Mouse (Mus musculus) frontal cortex, postnatal 36 days (tissue): Measurements from ENCODE around the gene Qprt.

ENCODE experiments used
- DNase-seq, 2 experiments: peaks; one replicate each; pipeline ENCODE4 v3.0.0; 2022; ENCODE audit warnings: low spot score in 2 of 2

The Qprt gene

GRCm38 (mm10) chr7:127133125-127133524 lies 11.1 kb upstream of the Qprt start:
- no peak for DNase-seq

GRCm38 (mm10) chr7:127129638-127130037 lies 7.6 kb upstream of the Qprt start:
- peak; percentile 53 to 67 for DNase-seq

- DNase-seq: no peak
Measured at GRCm38 (mm10) chr7:127121061-127121910, 740 bp downstream of the Qprt start.

- no peak for DNase-seq
Measured at GRCm38 (mm10) chr7:127118671-127119445, 3.2 kb downstream of the Qprt start.

GRCm38 (mm10) chr7:127117948-127118347 lies 4.1 kb downstream of the Qprt start:
- DNase-seq: no peak

- peak in 1 of 2 experiments; percentile 43 for DNase-seq
Measured at GRCm38 (mm10) chr7:127116331-127116935, 5.6 kb downstream of the Qprt start.

- DNase-seq: no peak
Measured at GRCm38 (mm10) chr7:127114920-127115319, 7.1 kb downstream of the Qprt start.

GRCm38 (mm10) chr7:127113614-127114259 lies 8.3 kb downstream of the Qprt start:
- no peak for DNase-seq

- no peak for DNase-seq
Measured at GRCm38 (mm10) chr7:127112921-127113597, 9.0 kb downstream of the Qprt start.

GRCm38 (mm10) chr7:127112251-127112841 lies 9.7 kb downstream of the Qprt start:
- DNase-seq: peak; percentile 32 to 50

GRCm38 (mm10) chr7:127111461-127111860 lies 10.6 kb downstream of the Qprt start:
- peak in 1 of 2 experiments; percentile 25 for DNase-seq

GRCm38 (mm10) chr7:127110239-127111007 lies 11.6 kb downstream of the Qprt start:
- peak; percentile 79 to 82 for DNase-seq

- no peak for DNase-seq
Measured at GRCm38 (mm10) chr7:127105551-127105950, 16.5 kb downstream of the Qprt start.

GRCm38 (mm10) chr7:127104560-127105332 lies 17.3 kb downstream of the Qprt start:
- DNase-seq: peak; percentile 76 to 87

GRCm38 (mm10) chr7:127103960-127104359 lies 18.1 kb downstream of the Qprt start:
- DNase-seq: no peak

GRCm38 (mm10) chr7:127102148-127102547 lies 19.9 kb downstream of the Qprt start:
- no peak for DNase-seq

GRCm38 (mm10) chr7:127101451-127102016 lies 20.5 kb downstream of the Qprt start:
- no peak for DNase-seq

GRCm38 (mm10) chr7:127099528-127099927 lies 22.5 kb downstream of the Qprt start:
- DNase-seq: no peak

- no peak for DNase-seq
Measured at GRCm38 (mm10) chr7:127098950-127099349, 23.1 kb downstream of the Qprt start.
